Mouse (Mus musculus): Measurements from ENCODE around the gene Pgbd1. TPM values are rescaled to one million over a fixed set of nuclear protein-coding genes. Genes with fewer than 3 reads are reported as not detected.
"Not testable (repeated sequence)": the region's sequence is repeated elsewhere in the genome, so short reads cannot be mapped to it uniquely, and the experiment has no call there.

Gene Pgbd1
- total RNA-seq (2022): 1 to 10 TPM; 1.4 to 2.5 (median 1.8) TPM

DNA sequence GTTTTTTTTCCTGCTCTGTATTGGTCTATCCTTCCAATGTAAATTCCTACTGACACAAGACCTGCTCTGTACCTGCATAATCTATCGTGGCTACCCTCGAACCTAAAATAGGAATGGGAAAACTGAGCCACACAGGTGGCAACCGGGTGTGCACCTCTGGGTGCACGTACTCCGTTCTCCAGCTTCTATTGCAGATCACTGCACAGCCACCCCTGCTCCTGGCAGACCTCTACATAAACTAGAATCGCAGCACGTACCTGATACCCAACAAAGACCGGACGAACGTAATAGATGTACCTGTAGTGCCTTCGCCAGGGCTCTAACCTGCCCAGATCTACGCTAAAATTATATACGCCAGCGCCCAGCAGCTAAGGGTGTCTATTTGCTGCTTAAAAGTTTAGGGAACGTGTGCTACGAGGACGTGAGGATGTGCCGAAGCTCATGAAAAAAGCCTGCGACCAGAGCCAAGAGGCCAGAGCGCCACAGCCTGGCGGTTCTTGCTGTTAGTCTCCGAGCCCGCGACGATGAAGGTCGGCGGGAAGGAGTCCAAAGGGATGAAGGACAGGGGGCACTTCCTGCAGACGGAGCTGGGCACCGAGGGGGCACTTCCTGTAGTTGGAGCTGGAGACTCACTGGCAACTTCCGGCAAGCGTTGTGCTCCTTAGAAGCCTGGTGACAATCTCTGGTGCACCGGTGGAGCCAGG is at the start of gene Pgbd1:
Pgbd1 (minus strand) TSS at position 556 of the 704 bp plus-strand sequence.
- DNase-seq (ENCODE audit: low spot score in 2 of 2): peak; percentile 58 to 66

- DNase-seq (ENCODE audit: low spot score in 2 of 2): no peak
Observed at GRCm38 (mm10) chr13:21486881-21487280, 46.0 kb upstream of the Pgbd1 start.

DNA sequence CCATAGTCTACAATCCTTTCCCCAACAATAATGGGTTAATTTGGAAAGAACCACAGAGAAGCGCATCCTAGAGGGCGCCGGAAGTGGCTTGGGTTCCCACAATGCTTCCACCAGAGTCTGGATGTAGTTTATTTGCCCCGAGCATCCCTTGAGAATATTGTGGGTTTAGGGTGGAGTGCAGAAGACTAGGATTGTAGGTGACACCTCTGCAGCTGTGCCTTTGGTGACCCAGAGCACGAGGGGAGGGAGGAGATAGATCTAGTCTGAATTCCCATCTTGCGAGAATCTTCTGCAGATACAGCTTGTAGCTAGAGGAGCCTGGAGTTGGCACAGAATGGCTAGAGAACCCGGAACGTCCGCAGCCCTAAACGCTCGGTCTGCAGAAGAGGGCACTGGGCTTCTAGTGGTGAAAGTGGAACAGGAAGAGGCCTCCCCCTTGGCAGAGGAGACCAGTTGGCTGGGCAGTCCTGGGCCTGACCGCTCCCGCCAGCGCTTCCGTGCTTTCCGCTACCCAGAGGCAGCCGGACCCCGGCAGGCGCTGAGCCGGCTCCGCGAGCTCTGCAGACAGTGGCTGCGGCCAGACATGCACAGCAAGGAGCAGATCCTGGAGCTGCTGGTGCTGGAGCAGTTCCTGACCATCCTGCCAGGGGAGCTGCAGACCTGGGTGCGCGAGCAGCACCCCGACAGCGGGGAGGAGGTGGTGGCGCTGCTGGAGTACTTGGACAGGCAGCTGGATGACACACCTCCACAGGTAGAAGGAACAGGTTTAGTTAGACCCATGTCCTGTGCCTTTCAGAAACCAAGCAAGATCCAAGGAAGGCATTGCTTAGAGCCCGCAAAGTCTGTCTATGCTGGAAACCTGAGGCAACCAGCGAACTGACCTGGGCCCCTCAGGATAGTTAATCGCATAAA is 38.2 kb upstream of the Pgbd1 start, which contains the start of the genes Zkscan4 and Gm10065:
Zkscan4 (plus strand) TSS at position 149 of the 912 bp plus-strand sequence.
Gm10065 (minus strand) TSS at position 683 of the 912 bp plus-strand sequence.
- peak; percentile 67 to 79 for DNase-seq (ENCODE audit: low spot score in 2 of 2)

DNA sequence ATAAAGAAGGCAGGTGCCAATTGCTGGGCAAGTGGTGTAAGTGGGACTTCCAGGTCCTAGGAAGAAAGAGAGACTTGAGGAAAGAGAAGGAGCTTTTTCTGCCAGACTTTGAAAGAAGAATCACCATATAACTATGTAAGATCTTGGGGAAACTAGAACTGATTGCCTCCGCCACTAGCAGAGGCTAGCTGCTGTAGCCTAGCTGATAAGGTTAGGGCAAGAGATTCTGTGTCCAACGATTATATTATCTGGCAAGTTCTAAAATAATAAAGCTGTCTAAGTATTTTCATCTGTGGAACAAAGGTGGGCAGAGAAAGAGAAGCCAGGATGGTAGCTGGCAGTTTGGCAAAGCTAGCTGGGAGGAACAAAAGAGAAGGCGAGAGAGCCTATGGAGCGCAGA is 31.6 kb upstream of the Pgbd1 start:
- DNase-seq (ENCODE audit: low spot score in 2 of 2): no peak

GRCm38 (mm10) chr13:21469097-21469496 is 28.2 kb upstream of the Pgbd1 start:
- no peak for DNase-seq (ENCODE audit: low spot score in 2 of 2)

- peak; percentile 50 to 78 for DNase-seq (ENCODE audit: low spot score in 2 of 2)
Observed at GRCm38 (mm10) chr13:21468061-21469019, 27.5 kb upstream of the Pgbd1 start, which contains the start of gene Nkapl. Gene Nkapl, minus strand, starts transcription at chr13:21468509.

DNA sequence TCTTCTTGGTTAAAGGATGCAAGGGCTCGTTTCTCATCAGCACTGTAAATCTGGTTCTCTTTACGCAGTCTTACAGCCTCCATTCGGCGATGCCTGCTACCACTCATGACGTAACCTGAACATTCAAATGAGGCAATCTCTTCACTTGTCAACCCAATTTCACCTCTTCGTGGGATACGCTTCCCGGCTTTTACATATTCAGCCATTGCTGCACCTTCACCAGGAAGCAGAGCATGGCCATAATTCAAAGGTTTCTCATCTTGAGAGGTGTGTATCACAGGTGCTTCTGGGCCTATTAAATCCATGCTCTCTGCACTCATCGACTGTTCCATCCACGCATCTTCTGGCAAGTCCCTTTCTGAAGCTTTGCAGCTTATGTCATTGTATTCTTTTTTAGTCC is 26.5 kb upstream of the Pgbd1 start:
- no peak for DNase-seq (ENCODE audit: low spot score in 2 of 2)

DNA sequence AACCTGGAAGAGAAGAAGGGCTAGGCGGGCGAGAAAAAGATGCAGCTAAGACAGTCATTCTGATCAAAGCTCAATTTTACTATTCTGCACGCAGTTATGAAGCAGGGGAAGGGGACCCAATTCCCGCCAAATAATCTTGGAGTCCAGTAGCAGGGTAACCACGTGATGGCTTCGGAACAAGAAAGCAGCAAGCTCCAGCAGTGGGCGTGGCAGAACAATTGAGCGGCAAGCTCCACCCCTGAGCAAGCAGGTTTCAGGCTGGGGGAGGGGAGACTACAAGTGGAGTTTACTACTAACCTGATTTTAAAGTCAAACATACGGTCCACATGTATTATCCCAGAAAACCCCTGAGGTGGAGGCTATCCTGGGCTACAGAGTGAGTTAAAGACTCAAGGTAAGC is 21.7 kb upstream of the Pgbd1 start:
- not testable (repeated sequence) for DNase-seq (ENCODE audit: low spot score in 2 of 2)

DNA sequence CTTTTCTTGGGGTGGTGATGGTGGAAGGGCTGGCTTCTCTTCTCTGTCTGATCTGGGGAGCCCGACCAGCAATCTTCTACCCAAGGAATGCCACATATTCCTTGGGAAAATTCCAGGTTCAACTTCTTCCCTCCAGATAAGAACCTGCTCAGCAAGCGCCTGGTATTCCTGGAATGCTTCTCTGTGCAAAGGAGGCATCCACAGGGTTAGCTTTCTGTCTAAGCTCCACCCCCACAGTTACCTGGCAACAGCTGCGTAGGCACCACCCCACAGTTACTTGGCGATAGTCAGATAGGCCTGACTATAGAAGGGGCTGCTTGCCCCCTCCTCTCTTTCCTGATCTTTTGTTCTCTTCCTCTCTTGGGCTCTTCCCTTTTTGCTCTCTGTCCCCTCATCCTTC is 15.5 kb upstream of the Pgbd1 start:
- DNase-seq (ENCODE audit: low spot score in 2 of 2): no peak

DNA sequence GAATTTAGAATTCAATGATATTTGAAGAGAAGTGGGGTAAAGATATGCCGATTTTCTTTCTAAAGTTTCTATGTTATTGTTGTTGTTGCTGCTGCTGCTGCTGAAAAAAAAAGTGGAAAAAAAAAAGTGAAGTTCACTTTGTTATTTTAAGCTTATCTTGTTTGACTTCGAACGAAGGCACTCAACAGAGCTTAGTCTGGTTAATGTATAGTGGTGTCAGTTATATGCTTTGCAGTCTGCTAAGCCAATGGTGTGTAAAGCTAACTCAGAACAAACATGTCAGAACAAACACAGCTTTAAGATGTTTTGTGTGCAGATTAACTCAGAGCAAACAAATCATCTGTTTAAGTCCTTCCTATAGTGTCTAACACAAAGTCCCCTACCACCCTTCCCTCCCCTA is 13.3 kb upstream of the Pgbd1 start:
- no peak for DNase-seq (ENCODE audit: low spot score in 2 of 2)

GRCm38 (mm10) chr13:21453449-21453848 is 12.6 kb upstream of the Pgbd1 start, which contains the start of gene Zscan26:
Gene Zscan26, minus strand, starts transcription at chr13:21453730.
- DNase-seq (ENCODE audit: low spot score in 2 of 2): peak; percentile 76 to 81

- no peak for DNase-seq (ENCODE audit: low spot score in 2 of 2)
Observed at GRCm38 (mm10) chr13:21453042-21453441, 12.2 kb upstream of the Pgbd1 start.

- DNase-seq (ENCODE audit: low spot score in 2 of 2): no peak
Observed at GRCm38 (mm10) chr13:21447856-21448614, 7.2 kb upstream of the Pgbd1 start.

- no peak for DNase-seq (ENCODE audit: low spot score in 2 of 2)
Observed at GRCm38 (mm10) chr13:21446796-21447195, 5.9 kb upstream of the Pgbd1 start.

- no peak for DNase-seq (ENCODE audit: low spot score in 2 of 2)
Observed at GRCm38 (mm10) chr13:21441207-21441572, 332 bp upstream of the Pgbd1 start.

DNA sequence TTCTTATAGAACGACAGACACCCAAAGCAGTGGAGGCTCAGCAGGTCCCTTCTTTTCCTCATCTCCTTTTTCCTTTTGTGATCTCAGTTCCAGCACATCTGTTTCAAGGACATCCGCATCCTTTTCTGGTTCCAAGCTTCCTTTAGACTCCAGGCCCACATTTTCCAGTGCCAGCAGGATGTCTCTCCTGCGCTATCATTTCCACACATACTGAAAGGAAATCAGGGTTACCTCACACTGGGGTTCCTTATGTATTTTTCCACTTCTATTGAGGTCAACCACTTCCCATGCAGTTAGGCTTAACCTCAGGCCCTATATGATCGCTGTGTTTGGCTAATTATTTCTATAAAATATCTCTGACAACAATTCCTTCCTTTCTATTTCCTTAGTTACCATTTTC is 5.4 kb downstream of the Pgbd1 start:
- DNase-seq (ENCODE audit: low spot score in 2 of 2): no peak

- DNase-seq (ENCODE audit: low spot score in 2 of 2): no peak
Observed at GRCm38 (mm10) chr13:21427631-21428030, 13.2 kb downstream of the Pgbd1 start.

DNA sequence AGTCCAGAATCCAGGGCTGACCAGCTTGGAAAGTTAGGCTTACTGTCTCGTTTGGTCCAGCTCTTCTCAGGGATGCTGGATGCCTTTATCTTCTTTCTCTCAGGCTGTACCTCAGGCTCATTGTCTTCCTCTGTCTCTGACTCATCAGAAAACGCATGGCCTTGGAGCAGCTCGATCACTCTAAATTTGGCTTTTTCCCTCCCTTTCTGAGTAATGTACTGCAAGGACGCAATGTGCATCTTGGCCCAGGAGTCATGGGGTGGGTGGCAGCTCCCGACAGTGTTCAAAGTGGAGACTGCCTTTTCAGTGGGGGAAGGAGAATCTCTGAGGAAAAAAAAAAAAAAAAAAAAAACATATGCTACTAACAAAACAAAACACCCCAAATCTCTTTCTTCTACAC is 17.6 kb downstream of the Pgbd1 start:
- DNase-seq (ENCODE audit: low spot score in 2 of 2): no peak

DNA sequence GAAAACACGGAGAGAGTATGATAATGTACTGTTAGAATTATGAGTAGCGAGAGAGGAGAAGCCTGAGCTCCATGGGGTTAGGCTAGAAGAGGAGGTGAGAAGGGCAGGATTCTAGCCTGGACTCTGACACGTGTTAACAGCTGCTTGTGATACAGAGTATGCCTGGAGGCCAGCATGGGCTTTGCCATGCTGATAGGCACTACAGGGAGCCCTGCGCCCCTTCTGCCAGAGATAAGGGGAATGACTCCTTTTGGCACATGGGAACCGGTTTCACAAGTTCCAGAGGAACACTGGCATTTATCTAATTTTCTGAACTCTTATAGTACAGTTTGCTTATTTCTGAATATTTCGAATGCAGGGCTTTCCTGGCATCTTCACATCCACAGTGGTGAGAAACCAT is 22.0 kb downstream of the Pgbd1 start:
- DNase-seq (ENCODE audit: low spot score in 2 of 2): no peak

- DNase-seq (ENCODE audit: low spot score in 2 of 2): no peak
Observed at GRCm38 (mm10) chr13:21417298-21418010, 23.4 kb downstream of the Pgbd1 start.

Data from layer of hippocampus, adult 8-10 months (tissue).